Mouse (Mus musculus): ENCODE data around the gene Ptges3. TPM values are rescaled to one million over a fixed set of nuclear protein-coding genes. Genes with fewer than 3 reads are reported as not detected.
"Not testable (repeated sequence)": the region's sequence is repeated elsewhere in the genome, so short reads cannot be mapped to it uniquely, and the experiment has no call there.

Ptges3 gene
- polyA plus RNA-seq, 2 experiments: 93.0 to 461 TPM

GRCm38 (mm10) chr10:128048157-128048556, 10.6 kb upstream of the Ptges3 start:
- Histone ChIP-seq H3K27ac (replicated peaks; ENCODE audit: low read depth, low read length) (no peak overlapping the region), H3K4me1 (ENCODE audit: control insufficient read depth, insufficient read depth, low read length) (no peaks in the 10 kb centered on the region), H3K27me3 (ENCODE audit: control insufficient read depth, insufficient read depth, low read length) (no peaks in the 10 kb centered on the region), H3K4me2 (replicated peaks; ENCODE audit: low read depth, low read length, severe bottlenecking) (no peak overlapping the region), H3K36me3 (ENCODE audit: control insufficient read depth, insufficient read depth, low read length) (peaks cover 81% of the 10 kb centered on the region), H3K9me3 (ENCODE audit: control insufficient read depth, low read length) (no peaks in the 10 kb centered on the region), H3K4me3 (replicated peaks; ENCODE audit: low read length) (no peak overlapping the region), H3K9ac (ENCODE audit: low read depth, low read length, severe bottlenecking) (no peak overlapping the region)
- WGBS: 96% methylated on average over 8 of the region's 8 CpGs
- no peak for TF ChIP-seq POLR2A (IDR thresholded peaks at IDR 0.05; ENCODE audit: borderline replicate concordance, extremely low read depth, insufficient read depth, insufficient read length)
- no peak for DNase-seq (ENCODE audit: low spot score)
- no peak for ATAC-seq (ENCODE audit: low FRiP score, low read depth)

GRCm38 (mm10) chr10:128049741-128050140, 9.0 kb upstream of the Ptges3 start:
- no peak for TF ChIP-seq POLR2A (IDR thresholded peaks at IDR 0.05; ENCODE audit: borderline replicate concordance, extremely low read depth, insufficient read depth, insufficient read length)

GRCm38 (mm10) chr10:128050355-128050754, 8.4 kb upstream of the Ptges3 start:
- 89% methylated on average over 2 of the region's 2 CpGs for WGBS
- DNase-seq (ENCODE audit: low spot score) (no peak), ATAC-seq (ENCODE audit: low FRiP score, low read depth) (no peak)
- Histone ChIP-seq H3K4me1 (ENCODE audit: control insufficient read depth, insufficient read depth, low read length) (no peaks in the 10 kb centered on the region), H3K27me3 (ENCODE audit: control insufficient read depth, insufficient read depth, low read length) (no peaks in the 10 kb centered on the region), H3K9me3 (ENCODE audit: control insufficient read depth, low read length) (no peaks in the 10 kb centered on the region), H3K27ac (replicated peaks; ENCODE audit: low read depth, low read length) (no peak overlapping the region), H3K9ac (ENCODE audit: low read depth, low read length, severe bottlenecking) (no peak overlapping the region), H3K36me3 (ENCODE audit: control insufficient read depth, insufficient read depth, low read length) (peaks cover 60% of the 10 kb centered on the region), H3K4me3 (replicated peaks; ENCODE audit: low read length) (no peak overlapping the region), H3K4me2 (replicated peaks; ENCODE audit: low read depth, low read length, severe bottlenecking) (no peak overlapping the region)
- TF ChIP-seq POLR2A (IDR thresholded peaks at IDR 0.05; ENCODE audit: borderline replicate concordance, extremely low read depth, insufficient read depth, insufficient read length): no peak

More at GRCm38 (mm10) chr10:128049741-128050140, 9.0 kb upstream of the Ptges3 start:
- H3K36me3 ChIP-seq (ENCODE audit: control insufficient read depth, insufficient read depth, low read length): peaks cover 66% of the 10 kb centered on the region
- no peak overlapping the region for H3K9ac ChIP-seq (ENCODE audit: low read depth, low read length, severe bottlenecking)
- H3K9me3 ChIP-seq (ENCODE audit: control insufficient read depth, low read length): no peaks in the 10 kb centered on the region
- ATAC-seq (ENCODE audit: low FRiP score, low read depth) (no peak), DNase-seq (ENCODE audit: low spot score) (no peak)
- H3K4me2 ChIP-seq (replicated peaks; ENCODE audit: low read depth, low read length, severe bottlenecking): no peak overlapping the region
- H3K27ac ChIP-seq (replicated peaks; ENCODE audit: low read depth, low read length): no peak overlapping the region
- H3K27me3 ChIP-seq (ENCODE audit: control insufficient read depth, insufficient read depth, low read length): no peaks in the 10 kb centered on the region
- WGBS: 90% methylated on average over 2 of the region's 2 CpGs
- H3K4me1 ChIP-seq (ENCODE audit: control insufficient read depth, insufficient read depth, low read length): no peaks in the 10 kb centered on the region
- H3K4me3 ChIP-seq (replicated peaks; ENCODE audit: low read length): no peak overlapping the region

GRCm38 (mm10) chr10:128051589-128051988, 7.2 kb upstream of the Ptges3 start:
- Histone ChIP-seq H3K9ac (ENCODE audit: low read depth, low read length, severe bottlenecking) (no peak overlapping the region), H3K4me3 (replicated peaks; ENCODE audit: low read length) (no peak overlapping the region), H3K4me1 (ENCODE audit: control insufficient read depth, insufficient read depth, low read length) (no peaks in the 10 kb centered on the region), H3K4me2 (replicated peaks; ENCODE audit: low read depth, low read length, severe bottlenecking) (no peak overlapping the region), H3K36me3 (ENCODE audit: control insufficient read depth, insufficient read depth, low read length) (peaks cover 48% of the 10 kb centered on the region), H3K27me3 (ENCODE audit: control insufficient read depth, insufficient read depth, low read length) (no peaks in the 10 kb centered on the region), H3K9me3 (ENCODE audit: control insufficient read depth, low read length) (no peaks in the 10 kb centered on the region), H3K27ac (replicated peaks; ENCODE audit: low read depth, low read length) (no peak overlapping the region)
- ATAC-seq (ENCODE audit: low FRiP score, low read depth) (no peak), DNase-seq (ENCODE audit: low spot score) (no peak)
- no peak for TF ChIP-seq POLR2A (IDR thresholded peaks at IDR 0.05; ENCODE audit: borderline replicate concordance, extremely low read depth, insufficient read depth, insufficient read length)
- 93% methylated on average over 5 of the region's 5 CpGs for WGBS

- not testable (repeated sequence) for ATAC-seq (ENCODE audit: low FRiP score, low read depth); H3K4me3 ChIP-seq (replicated peaks; ENCODE audit: low read length)
Observed at GRCm38 (mm10) chr10:128052136-128052535, 6.6 kb upstream of the Ptges3 start.

GRCm38 (mm10) chr10:128053001-128053400, 5.8 kb upstream of the Ptges3 start:
- ATAC-seq (ENCODE audit: low FRiP score, low read depth) (no peak), DNase-seq (ENCODE audit: low spot score) (no peak)
- Histone ChIP-seq H3K27me3 (ENCODE audit: control insufficient read depth, insufficient read depth, low read length) (no peaks in the 10 kb centered on the region), H3K9me3 (ENCODE audit: control insufficient read depth, low read length) (no peaks in the 10 kb centered on the region), H3K9ac (ENCODE audit: low read depth, low read length, severe bottlenecking) (no peak overlapping the region), H3K27ac (replicated peaks; ENCODE audit: low read depth, low read length) (no peak overlapping the region), H3K4me1 (ENCODE audit: control insufficient read depth, insufficient read depth, low read length) (peaks cover 5% of the 10 kb centered on the region; the same call in 1 of the 2 replicates), H3K36me3 (ENCODE audit: control insufficient read depth, insufficient read depth, low read length) (peaks cover 34% of the 10 kb centered on the region), H3K4me3 (replicated peaks; ENCODE audit: low read length) (no peak overlapping the region), H3K4me2 (replicated peaks; ENCODE audit: low read depth, low read length, severe bottlenecking) (no peak overlapping the region)
- TF ChIP-seq POLR2A (IDR thresholded peaks at IDR 0.05; ENCODE audit: borderline replicate concordance, extremely low read depth, insufficient read depth, insufficient read length): no peak
- 89% methylated on average over 8 of the region's 8 CpGs for WGBS

More at GRCm38 (mm10) chr10:128052136-128052535, 6.6 kb upstream of the Ptges3 start:
- H3K27ac ChIP-seq (replicated peaks; ENCODE audit: low read depth, low read length); H3K4me1 ChIP-seq (ENCODE audit: control insufficient read depth, insufficient read depth, low read length); H3K4me2 ChIP-seq (replicated peaks; ENCODE audit: low read depth, low read length, severe bottlenecking); H3K9ac ChIP-seq (ENCODE audit: low read depth, low read length, severe bottlenecking); DNase-seq (ENCODE audit: low spot score); H3K9me3 ChIP-seq (ENCODE audit: control insufficient read depth, low read length); H3K27me3 ChIP-seq (ENCODE audit: control insufficient read depth, insufficient read depth, low read length): not testable (repeated sequence)
- peaks cover 43% of the 10 kb centered on the region for H3K36me3 ChIP-seq (ENCODE audit: control insufficient read depth, insufficient read depth, low read length)
- 100% methylated on average over 1 of the region's 2 CpGs for WGBS
